Mouse (Mus musculus) kidney, embryonic 14.5 days (tissue): ENCODE data around the gene Adipor1. TPM values are rescaled to one million over a fixed set of nuclear protein-coding genes. Genes with fewer than 3 reads are reported as not detected.
"Not testable (repeated sequence)": the region's sequence is repeated elsewhere in the genome, so short reads cannot be mapped to it uniquely, and the experiment has no call there.

Experiments
- ATAC-seq: fragments of 200-750 bp; cut with Nextera tagmentation; 2 replicates; pipeline ENCODE4 v1.8.0; 2017; ENCODE audit warnings: moderate number of reproducible peaks, mild to moderate bottlenecking, moderate TSS enrichment, moderate library complexity; ENCODE audit not compliant: low FRiP score, low TSS enrichment
- H3K27ac ChIP-seq: fragments of 300-500 bp; sonication (generic); 2 replicates; pipeline ENCODE4 v1.5.1; 2014; ENCODE audit warnings: low read depth, mild to moderate bottlenecking, low read length, moderate library complexity, mixed read lengths
- H3K27me3 ChIP-seq: fragments of 300-500 bp; sonication (generic); 2 replicates; pipeline ENCODE4 v1.6.1; 2014; ENCODE audit warnings: mild to moderate bottlenecking, low read length; ENCODE audit not compliant: control insufficient read depth, insufficient read depth
- H3K36me3 ChIP-seq: fragments of 300-500 bp; sonication (generic); 2 replicates; pipeline ENCODE4 v1.6.1; 2014; ENCODE audit warnings: low read length, mixed read lengths; ENCODE audit not compliant: control insufficient read depth, insufficient read depth
- H3K4me1 ChIP-seq: fragments of 300-500 bp; sonication (generic); 2 replicates; pipeline ENCODE4 v1.6.1; 2014; ENCODE audit warnings: low read length, mixed read lengths; ENCODE audit not compliant: control insufficient read depth, insufficient read depth
- H3K4me2 ChIP-seq: fragments of 300-500 bp; sonication (generic); replicated peaks from 2 replicates; pipeline ENCODE4 v1.6.1; 2014; ENCODE audit warnings: low read depth, mild to moderate bottlenecking, low read length
- H3K4me3 ChIP-seq: fragments of 300-500 bp; sonication (generic); 2 replicates; pipeline ENCODE4 v1.5.1; 2014; ENCODE audit warnings: mild to moderate bottlenecking, low read length
- H3K9ac ChIP-seq: fragments of 300-500 bp; sonication (generic); 2 replicates; pipeline ENCODE4 v1.6.1; 2014; ENCODE audit warnings: low read depth, mild to moderate bottlenecking, low read length, moderate library complexity
- H3K9me3 ChIP-seq: fragments of 300-500 bp; sonication (generic); 2 replicates; pipeline ENCODE4 v1.6.1; 2016; ENCODE audit warnings: low read length; ENCODE audit not compliant: control insufficient read depth
- WGBS: fragments of 180-500 bp; shearing (Covaris S2); extraction: QIAGEN DNeasy Blood & Tissue Kit; methylation state at CpG from one replicate; pipeline ENCODE4 v1.1.7; 2014; 5-methylcytosine and 5-hydroxymethylcytosine counted together
- polyA plus RNA-seq: library from polyadenylated mRNA; unstranded; fragments of >200 nt; fragmentation: Nextera tagmentation; extraction: Ambion mirVana; gene quantifications from 2 replicates; pipeline ENCODE4 v1.2.1, GENCODE M21; 2014

Adipor1 gene
- polyA plus RNA-seq, 1 experiment from 2014 or later, result 91.3 TPM

DNA sequence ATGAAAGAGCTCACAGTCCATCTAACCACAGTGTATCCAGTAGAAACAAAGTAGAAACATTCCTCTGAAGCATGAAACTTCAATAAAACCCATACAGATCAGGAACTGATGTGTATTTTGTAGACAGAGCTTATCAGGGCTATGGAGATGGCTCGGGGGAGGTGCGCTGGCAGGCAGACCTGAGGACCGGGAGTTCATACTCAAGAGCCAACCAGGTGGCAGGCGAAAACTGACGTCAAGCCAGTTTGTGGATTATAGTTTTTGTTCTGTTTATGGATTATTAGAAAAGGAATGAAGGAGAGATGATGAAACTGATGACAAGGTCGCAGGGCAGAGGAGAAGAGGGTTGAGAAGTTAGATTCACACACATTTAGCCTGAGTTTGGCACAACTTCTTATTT lies 25.3 kb downstream of the Adipor1 start:
- Histone ChIP-seq H3K9me3 (no peaks in the 10 kb centered on the region), H3K4me2 (no peak overlapping the region), H3K9ac (no peak overlapping the region), H3K4me1 (no peaks in the 10 kb centered on the region), H3K27ac (no peak overlapping the region), H3K4me3 (no peak overlapping the region), H3K36me3 (no peaks in the 10 kb centered on the region), H3K27me3 (no peaks in the 10 kb centered on the region)
- no peak for ATAC-seq
- WGBS, result 91% methylated on average over 6 of the region's 6 CpGs

DNA sequence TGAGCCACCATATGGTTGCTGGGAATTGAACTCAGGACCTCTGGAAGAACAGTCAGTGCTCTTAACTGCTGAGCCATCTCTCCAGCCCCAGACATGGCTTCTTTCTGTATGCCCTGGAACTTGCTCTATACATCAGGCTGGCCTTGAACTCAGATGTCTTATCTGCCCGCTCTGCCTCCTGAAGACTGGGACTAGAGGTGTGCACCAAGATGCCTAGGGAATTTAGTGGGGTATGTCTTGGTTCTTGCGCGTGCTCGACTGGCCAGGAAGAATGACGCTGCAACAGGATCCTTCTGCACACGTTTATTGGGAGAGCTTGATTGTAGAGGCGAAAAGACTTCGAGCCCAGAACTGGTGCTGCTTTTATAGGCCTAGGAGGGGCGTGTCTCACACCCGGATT lies 26.6 kb downstream of the Adipor1 start:
- H3K9me3 ChIP-seq, H3K9ac ChIP-seq, ATAC-seq, H3K4me1 ChIP-seq, H3K27me3 ChIP-seq, H3K36me3 ChIP-seq, H3K4me2 ChIP-seq, H3K27ac ChIP-seq, H3K4me3 ChIP-seq: not testable (repeated sequence)
- 89% methylated on average over 6 of the region's 10 CpGs for WGBS

DNA sequence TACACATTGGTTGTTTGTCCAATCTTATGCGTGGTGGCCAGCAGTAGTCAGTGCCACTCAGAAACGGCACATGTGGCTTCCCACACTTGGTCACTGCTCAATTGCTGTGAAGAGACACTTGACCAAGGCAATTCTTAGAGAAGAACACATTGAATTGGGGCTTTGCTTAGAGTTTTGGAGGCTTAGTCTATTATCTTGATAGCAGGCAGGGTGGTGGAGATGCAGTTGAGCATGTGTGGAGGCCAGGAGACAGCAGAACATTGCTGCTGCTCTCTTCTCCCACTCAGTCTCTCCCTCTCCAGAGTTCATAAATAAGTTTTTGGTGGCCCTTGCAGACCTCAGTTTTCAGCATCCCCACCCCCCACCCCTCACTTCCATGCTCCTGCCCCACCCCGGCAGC lies 27.2 kb downstream of the Adipor1 start:
- H3K4me2 ChIP-seq, result no peak overlapping the region

DNA sequence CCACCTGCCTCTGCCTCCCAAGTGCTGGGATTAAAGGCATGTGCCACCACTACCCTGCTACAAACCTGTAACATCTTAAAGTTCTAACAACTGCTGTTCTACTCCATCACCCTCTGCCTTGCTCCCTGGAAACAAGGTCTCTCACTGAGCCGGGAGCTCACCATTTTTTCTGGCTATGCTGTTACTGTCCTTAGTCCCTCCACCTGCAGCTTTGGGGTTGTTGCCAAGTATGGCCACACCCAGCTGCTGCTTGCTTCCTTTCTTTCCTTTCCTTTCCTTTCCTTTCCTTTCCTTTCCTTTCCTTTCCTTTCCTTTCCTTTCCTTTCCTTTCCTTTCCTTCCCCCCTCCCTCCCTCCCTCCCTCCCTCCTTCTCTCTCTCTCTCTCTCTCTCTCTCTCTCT lies 28.1 kb downstream of the Adipor1 start:
- H3K27ac ChIP-seq, H3K4me1 ChIP-seq, H3K9me3 ChIP-seq, H3K9ac ChIP-seq, H3K4me3 ChIP-seq, H3K36me3 ChIP-seq, ATAC-seq, H3K27me3 ChIP-seq, H3K4me2 ChIP-seq: not testable (repeated sequence)
- WGBS, result 83% methylated on average over 1 of the region's 1 CpGs

More for the DNA sequence above, 27.2 kb downstream of the Adipor1 start:
- H3K9me3 ChIP-seq, result no peaks in the 10 kb centered on the region
- no peaks in the 10 kb centered on the region for H3K36me3 ChIP-seq
- no peaks in the 10 kb centered on the region for H3K27me3 ChIP-seq
- 94% methylated on average over 3 of the region's 3 CpGs for WGBS
- no peaks in the 10 kb centered on the region for H3K4me1 ChIP-seq
- no peak overlapping the region for H3K4me3 ChIP-seq
- ATAC-seq, result no peak
- no peak overlapping the region for H3K27ac ChIP-seq
- H3K9ac ChIP-seq, result no peak overlapping the region

DNA sequence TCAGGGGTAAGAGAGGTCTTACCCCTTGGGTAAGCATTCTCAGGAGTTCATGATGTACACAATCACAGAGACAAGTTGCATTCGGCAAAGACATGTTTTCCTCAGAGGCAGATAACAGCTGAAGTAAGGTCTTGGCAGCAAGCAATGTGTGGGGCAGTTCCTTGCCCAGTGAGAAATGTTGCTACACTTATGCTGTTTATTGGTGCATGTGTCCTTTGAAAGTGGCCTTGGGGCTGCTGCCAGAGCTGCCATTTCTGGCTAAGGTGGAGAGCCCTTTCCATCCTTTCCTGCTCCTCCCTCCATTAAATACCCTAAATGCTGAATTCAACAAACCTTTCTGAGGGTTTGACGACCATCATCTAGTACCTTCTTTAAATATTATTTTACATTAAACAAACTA lies 30.2 kb downstream of the Adipor1 start:
- no peak for ATAC-seq
- Histone ChIP-seq H3K4me1 (no peaks in the 10 kb centered on the region), H3K9ac (no peak overlapping the region), H3K4me3 (no peak overlapping the region), H3K4me2 (no peak overlapping the region), H3K27ac (no peak overlapping the region), H3K36me3 (no peaks in the 10 kb centered on the region), H3K27me3 (no peaks in the 10 kb centered on the region), H3K9me3 (no peaks in the 10 kb centered on the region)
- WGBS, result 89% methylated on average over 2 of the region's 2 CpGs

DNA sequence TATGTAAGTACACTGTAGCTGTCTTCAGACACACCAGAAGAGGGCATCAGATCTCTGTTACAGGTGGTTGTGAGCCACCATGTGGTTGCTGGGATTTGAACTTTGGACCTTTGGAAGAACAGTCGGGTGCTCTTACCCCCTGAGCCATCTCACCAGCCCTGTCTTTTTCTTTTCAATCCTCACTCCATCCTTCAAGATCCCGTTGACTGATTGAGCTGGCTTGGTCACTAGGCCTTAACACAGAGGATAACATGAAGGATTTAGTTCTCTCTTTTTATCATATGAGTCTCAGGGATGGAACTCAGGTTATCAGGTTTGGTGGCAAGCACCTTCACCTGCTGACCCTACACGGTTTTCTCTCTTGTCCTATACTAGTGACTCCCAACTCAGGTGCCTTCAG lies 33.4 kb downstream of the Adipor1 start:
- not testable (repeated sequence) for H3K9ac ChIP-seq, H3K4me1 ChIP-seq, H3K27me3 ChIP-seq, H3K4me3 ChIP-seq, ATAC-seq, H3K27ac ChIP-seq, H3K9me3 ChIP-seq, H3K4me2 ChIP-seq, H3K36me3 ChIP-seq
- 76% methylated on average over 3 of the region's 3 CpGs for WGBS

DNA sequence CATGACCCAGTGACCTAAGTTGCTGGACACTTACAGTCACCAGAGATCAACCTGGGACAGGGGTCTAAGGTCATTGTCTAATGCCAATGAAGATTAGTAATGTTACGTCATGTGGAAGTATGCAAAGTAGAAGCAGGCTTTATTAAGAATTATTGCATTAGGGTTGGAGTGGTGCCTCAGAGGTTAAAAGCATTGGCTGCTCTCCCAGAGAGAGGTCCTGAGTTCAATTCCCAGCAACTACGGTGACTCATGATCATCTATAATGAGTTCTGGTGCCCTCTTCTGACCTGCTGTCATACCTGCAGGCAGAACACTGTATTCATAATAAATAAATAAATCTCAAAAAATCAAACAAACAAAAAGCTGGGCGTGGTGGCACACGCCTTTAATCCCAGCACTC lies 35.0 kb downstream of the Adipor1 start:
- 0 out of 2 replicates have a peak, but pooled peaks cover 3% of the 10 kb centered on the region for H3K4me1 ChIP-seq
- no peak overlapping the region for H3K27ac ChIP-seq
- ATAC-seq, result no peak
- H3K4me3 ChIP-seq, result no peak overlapping the region
- H3K36me3 ChIP-seq, result no peaks in the 10 kb centered on the region
- 77% methylated on average over 4 of the region's 4 CpGs for WGBS
- no peak overlapping the region for H3K4me2 ChIP-seq
- no peaks in the 10 kb centered on the region for H3K9me3 ChIP-seq
- H3K27me3 ChIP-seq, result no peaks in the 10 kb centered on the region
- no peak overlapping the region for H3K9ac ChIP-seq

DNA sequence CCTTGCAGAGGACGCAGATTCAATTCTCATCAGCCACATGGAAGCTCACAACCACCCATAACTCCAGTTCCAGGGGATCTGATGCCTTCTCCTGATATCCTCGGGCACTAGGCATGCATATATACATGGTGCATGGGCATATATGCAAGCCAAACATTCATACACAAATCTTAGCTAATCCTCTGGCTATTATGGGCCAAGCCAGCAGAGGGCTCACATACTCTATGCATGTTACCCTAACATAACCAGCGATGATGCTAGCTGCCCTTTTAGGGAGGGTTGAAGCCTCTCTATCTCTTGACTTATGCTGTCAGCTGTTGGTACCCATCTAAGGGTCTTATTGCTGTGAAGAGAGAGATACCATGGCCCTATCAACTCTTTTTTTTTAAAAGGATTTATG lies 35.8 kb downstream of the Adipor1 start:
- no peak for ATAC-seq
- H3K9ac ChIP-seq, result no peak overlapping the region
- no peaks in the 10 kb centered on the region for H3K9me3 ChIP-seq
- WGBS, result 52% methylated on average over 3 of the region's 3 CpGs
- no peaks in the 10 kb centered on the region for H3K36me3 ChIP-seq
- H3K4me2 ChIP-seq, result no peak overlapping the region
- H3K27ac ChIP-seq, result no peak overlapping the region
- no peak overlapping the region for H3K4me3 ChIP-seq
- H3K27me3 ChIP-seq, result no peaks in the 10 kb centered on the region
- peaks cover 4% of the 10 kb centered on the region; the same call in 1 of the 2 replicates for H3K4me1 ChIP-seq

DNA sequence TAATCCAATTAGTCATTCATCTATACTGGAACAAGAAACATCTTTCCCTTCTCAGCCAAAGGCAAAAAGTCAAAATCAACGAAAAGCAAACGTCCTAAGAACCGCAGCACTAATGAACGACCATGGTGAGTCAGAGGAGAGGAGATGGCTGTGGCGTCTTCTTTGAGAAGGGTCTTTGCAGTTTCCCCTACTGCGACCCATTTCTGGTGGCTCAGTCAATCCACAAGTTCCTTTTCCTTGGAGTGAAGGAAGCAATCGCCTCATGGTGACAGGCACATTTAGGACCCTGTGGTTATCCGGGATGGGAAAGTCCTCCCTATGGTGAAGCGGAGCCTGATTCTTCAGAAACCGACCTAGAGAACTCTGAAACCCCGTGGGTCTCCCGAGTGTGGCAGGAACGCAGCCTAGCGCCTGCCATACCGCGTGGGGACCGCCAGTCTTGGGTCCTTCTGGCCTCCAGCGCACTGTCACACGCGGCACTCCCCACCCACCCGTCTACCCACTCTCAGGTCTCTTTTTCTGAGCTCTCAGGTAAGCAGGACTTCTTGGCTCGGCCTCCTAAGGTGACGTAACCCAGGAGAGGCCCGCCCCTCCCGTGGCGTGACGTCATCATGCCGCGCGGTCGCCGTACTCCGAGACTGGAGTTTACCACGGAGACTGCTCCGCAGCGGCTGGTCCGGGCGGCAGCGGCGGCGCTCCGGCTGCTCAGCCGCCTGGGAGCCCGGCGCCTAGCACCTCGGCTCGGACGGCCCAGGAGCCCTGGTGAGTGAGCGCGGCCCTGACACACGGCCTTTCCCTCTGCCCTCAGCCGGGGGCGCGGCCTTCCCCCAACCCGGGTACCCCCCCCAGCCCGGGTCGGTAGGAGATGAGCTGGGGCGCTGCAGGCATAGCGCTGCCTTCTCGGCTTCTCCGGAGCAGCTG lies 40.0 kb downstream of the Adipor1 start, which contains the start of gene Klhl12:
Klhl12 (plus strand) TSS at position 628 of the 921 bp plus-strand sequence.
- 2% methylated on average over 61 of the region's 61 CpGs for WGBS

More for the DNA sequence above, 40.0 kb downstream of the Adipor1 start, which contains the start of gene Klhl12:
- Histone ChIP-seq H3K9me3 (no peaks in the 10 kb centered on the region), H3K27me3 (no peaks in the 10 kb centered on the region), H3K4me3 (peak within 1 kb of the TSS; percentile 98), H3K4me2 (peak within 1 kb of the TSS; percentile 86), H3K36me3 (peaks cover 7% of the 10 kb centered on the region; the same call in 1 of the 2 replicates), H3K4me1 (peaks cover 8% of the 10 kb centered on the region; the same call in 1 of the 2 replicates), H3K27ac (peak within 1 kb of the TSS; percentile 57), H3K9ac (peak within 1 kb of the TSS; percentile 92)
- peak; percentile 94 for ATAC-seq
